Mouse (Mus musculus) liver, adult 2 months (tissue): Measurements from ENCODE around the gene Irf2.

Experiments
- CTCF ChIP-seq: fragments of 200-500 bp; IDR thresholded peaks from 2 replicates; pipeline ENCODE4 v1.5.1; 2011; ENCODE audit warnings: low read depth, low read length, control low read depth
- POLR2A ChIP-seq: fragments of 200-500 bp; IDR thresholded peaks from 2 replicates; pipeline ENCODE4 v1.6.1; 2011; ENCODE audit warnings: low read length, control low read depth; ENCODE audit not compliant: insufficient read depth; ENCODE audit errors: extremely low read depth

DNA sequence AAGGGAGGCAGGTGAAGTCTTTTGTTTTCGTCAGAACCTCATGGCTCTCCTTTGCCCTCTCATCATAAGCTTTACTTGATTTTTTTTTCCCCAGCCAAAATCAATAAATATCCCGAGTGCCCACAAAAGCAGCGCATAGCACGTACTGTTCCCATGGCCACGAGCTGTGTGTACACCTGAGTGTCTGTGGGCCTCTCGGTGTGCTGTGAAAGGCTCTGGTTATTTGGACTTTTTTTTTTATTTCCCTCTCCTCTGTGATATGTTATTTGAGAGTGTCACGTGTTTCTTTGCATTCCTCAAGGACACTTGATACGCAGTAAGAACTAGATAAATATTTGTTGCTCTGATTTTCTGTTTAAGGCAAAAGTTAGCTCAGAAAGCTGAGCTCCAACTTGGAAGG, 11.0 kb downstream of the Irf2 start:
- TF ChIP-seq POLR2A = no peak
- no peak for TF ChIP-seq CTCF
